Mouse (Mus musculus): Measurements from ENCODE around the gene Dctn3. TPM values are rescaled to one million over a fixed set of nuclear protein-coding genes. Genes with fewer than 3 reads are reported as not detected.
A peak's percentile ranks its signal among the peaks of the same experiment; 100 is the strongest.
"Not testable (repeated sequence)": the region's sequence is repeated elsewhere in the genome, so short reads cannot be mapped to it uniquely, and the experiment has no call there.

Dctn3 gene
- polyA plus RNA-seq, 1 experiment from 2014 or later, result 119 TPM

GRCm38 (mm10) chr4:41696452-41696851 lies 26.5 kb downstream of the Dctn3 start:
- WGBS, result 2% methylated on average over 11 of the region's 15 CpGs
- not testable (repeated sequence) for H3K4me1 ChIP-seq (ENCODE audit: control insufficient read depth, insufficient read depth, low read length); ATAC-seq (replicated peaks; ENCODE audit: insufficient number of reproducible peaks, low FRiP score, low TSS enrichment, low read depth); DNase-seq (ENCODE audit: low spot score); H3K4me2 ChIP-seq (ENCODE audit: low read depth, low read length); H3K27me3 ChIP-seq (ENCODE audit: control insufficient read depth, insufficient read depth, low read length); H3K27ac ChIP-seq (replicated peaks; ENCODE audit: low read depth, low read length); H3K9ac ChIP-seq (replicated peaks; ENCODE audit: low read length); H3K36me3 ChIP-seq (replicated peaks; ENCODE audit: control insufficient read depth, insufficient read depth, low read depth, low read length); H3K4me3 ChIP-seq (ENCODE audit: low read depth, low read length); H3K9me3 ChIP-seq (replicated peaks; ENCODE audit: control insufficient read depth, low read length)

- H3K36me3 ChIP-seq (replicated peaks; ENCODE audit: control insufficient read depth, insufficient read depth, low read depth, low read length); H3K27ac ChIP-seq (replicated peaks; ENCODE audit: low read depth, low read length); H3K9me3 ChIP-seq (replicated peaks; ENCODE audit: control insufficient read depth, low read length); DNase-seq (ENCODE audit: low spot score); H3K27me3 ChIP-seq (ENCODE audit: control insufficient read depth, insufficient read depth, low read length); ATAC-seq (replicated peaks; ENCODE audit: insufficient number of reproducible peaks, low FRiP score, low TSS enrichment, low read depth); H3K9ac ChIP-seq (replicated peaks; ENCODE audit: low read length); H3K4me3 ChIP-seq (ENCODE audit: low read depth, low read length); H3K4me1 ChIP-seq (ENCODE audit: control insufficient read depth, insufficient read depth, low read length): not testable (repeated sequence)
- WGBS, result 3% methylated on average over 9 of the region's 38 CpGs
- H3K4me2 ChIP-seq (ENCODE audit: low read depth, low read length), result peak overlapping the region; percentile 36
These were observed 27.2 kb downstream of the Dctn3 start for GRCm38 (mm10) chr4:41695800-41696199.

GRCm38 (mm10) chr4:41693511-41693910 lies 29.5 kb downstream of the Dctn3 start:
- not testable (repeated sequence) for H3K36me3 ChIP-seq (replicated peaks; ENCODE audit: control insufficient read depth, insufficient read depth, low read depth, low read length); H3K27ac ChIP-seq (replicated peaks; ENCODE audit: low read depth, low read length); ATAC-seq (replicated peaks; ENCODE audit: insufficient number of reproducible peaks, low FRiP score, low TSS enrichment, low read depth); H3K9me3 ChIP-seq (replicated peaks; ENCODE audit: control insufficient read depth, low read length); DNase-seq (ENCODE audit: low spot score); H3K4me3 ChIP-seq (ENCODE audit: low read depth, low read length); H3K27me3 ChIP-seq (ENCODE audit: control insufficient read depth, insufficient read depth, low read length); H3K9ac ChIP-seq (replicated peaks; ENCODE audit: low read length); H3K4me1 ChIP-seq (ENCODE audit: control insufficient read depth, insufficient read depth, low read length)
- 11% methylated on average over 4 of the region's 4 CpGs for WGBS
- peak overlapping the region; percentile 3; the same call in 1 of the 2 replicates for H3K4me2 ChIP-seq (ENCODE audit: low read depth, low read length)

GRCm38 (mm10) chr4:41690014-41690413 lies 33.0 kb downstream of the Dctn3 start:
- not testable (repeated sequence) for ATAC-seq (replicated peaks; ENCODE audit: insufficient number of reproducible peaks, low FRiP score, low TSS enrichment, low read depth); H3K27me3 ChIP-seq (ENCODE audit: control insufficient read depth, insufficient read depth, low read length); H3K9ac ChIP-seq (replicated peaks; ENCODE audit: low read length); H3K9me3 ChIP-seq (replicated peaks; ENCODE audit: control insufficient read depth, low read length); H3K4me1 ChIP-seq (ENCODE audit: control insufficient read depth, insufficient read depth, low read length); H3K4me2 ChIP-seq (ENCODE audit: low read depth, low read length); H3K4me3 ChIP-seq (ENCODE audit: low read depth, low read length); H3K27ac ChIP-seq (replicated peaks; ENCODE audit: low read depth, low read length); H3K36me3 ChIP-seq (replicated peaks; ENCODE audit: control insufficient read depth, insufficient read depth, low read depth, low read length); DNase-seq (ENCODE audit: low spot score)
- WGBS, result no CpG with 5 or more reads among the region's 4 CpGs

- H3K27me3 ChIP-seq (ENCODE audit: control insufficient read depth, insufficient read depth, low read length); H3K27ac ChIP-seq (replicated peaks; ENCODE audit: low read depth, low read length); H3K9ac ChIP-seq (replicated peaks; ENCODE audit: low read length); H3K4me2 ChIP-seq (ENCODE audit: low read depth, low read length); ATAC-seq (replicated peaks; ENCODE audit: insufficient number of reproducible peaks, low FRiP score, low TSS enrichment, low read depth); H3K9me3 ChIP-seq (replicated peaks; ENCODE audit: control insufficient read depth, low read length); H3K4me3 ChIP-seq (ENCODE audit: low read depth, low read length); H3K36me3 ChIP-seq (replicated peaks; ENCODE audit: control insufficient read depth, insufficient read depth, low read depth, low read length); DNase-seq (ENCODE audit: low spot score); H3K4me1 ChIP-seq (ENCODE audit: control insufficient read depth, insufficient read depth, low read length): not testable (repeated sequence)
- WGBS, result 44% methylated on average over 1 of the region's 1 CpGs
These were observed 34.4 kb downstream of the Dctn3 start for GRCm38 (mm10) chr4:41688562-41688961.

- ATAC-seq (replicated peaks; ENCODE audit: insufficient number of reproducible peaks, low FRiP score, low TSS enrichment, low read depth), result 0 out of 2 replicates have a peak, but pooled peaks have one; percentile 10
- not testable (repeated sequence) for H3K9ac ChIP-seq (replicated peaks; ENCODE audit: low read length); H3K9me3 ChIP-seq (replicated peaks; ENCODE audit: control insufficient read depth, low read length); H3K4me1 ChIP-seq (ENCODE audit: control insufficient read depth, insufficient read depth, low read length); H3K4me2 ChIP-seq (ENCODE audit: low read depth, low read length); DNase-seq (ENCODE audit: low spot score); H3K4me3 ChIP-seq (ENCODE audit: low read depth, low read length); H3K27ac ChIP-seq (replicated peaks; ENCODE audit: low read depth, low read length); H3K36me3 ChIP-seq (replicated peaks; ENCODE audit: control insufficient read depth, insufficient read depth, low read depth, low read length); H3K27me3 ChIP-seq (ENCODE audit: control insufficient read depth, insufficient read depth, low read length)
- 40% methylated on average over 6 of the region's 10 CpGs for WGBS
These were observed 37.0 kb downstream of the Dctn3 start for GRCm38 (mm10) chr4:41685882-41686492.

- H3K27me3 ChIP-seq (ENCODE audit: control insufficient read depth, insufficient read depth, low read length); H3K9me3 ChIP-seq (replicated peaks; ENCODE audit: control insufficient read depth, low read length); ATAC-seq (replicated peaks; ENCODE audit: insufficient number of reproducible peaks, low FRiP score, low TSS enrichment, low read depth); DNase-seq (ENCODE audit: low spot score); H3K36me3 ChIP-seq (replicated peaks; ENCODE audit: control insufficient read depth, insufficient read depth, low read depth, low read length); H3K4me2 ChIP-seq (ENCODE audit: low read depth, low read length); H3K9ac ChIP-seq (replicated peaks; ENCODE audit: low read length); H3K4me1 ChIP-seq (ENCODE audit: control insufficient read depth, insufficient read depth, low read length); H3K27ac ChIP-seq (replicated peaks; ENCODE audit: low read depth, low read length); H3K4me3 ChIP-seq (ENCODE audit: low read depth, low read length): not testable (repeated sequence)
- WGBS, result 3% methylated on average over 10 of the region's 14 CpGs
These were observed 38.0 kb downstream of the Dctn3 start for GRCm38 (mm10) chr4:41684931-41685453.

- not testable (repeated sequence) for H3K36me3 ChIP-seq (replicated peaks; ENCODE audit: control insufficient read depth, insufficient read depth, low read depth, low read length); DNase-seq (ENCODE audit: low spot score); H3K27me3 ChIP-seq (ENCODE audit: control insufficient read depth, insufficient read depth, low read length); H3K4me1 ChIP-seq (ENCODE audit: control insufficient read depth, insufficient read depth, low read length); H3K9me3 ChIP-seq (replicated peaks; ENCODE audit: control insufficient read depth, low read length); H3K9ac ChIP-seq (replicated peaks; ENCODE audit: low read length); H3K4me3 ChIP-seq (ENCODE audit: low read depth, low read length); H3K4me2 ChIP-seq (ENCODE audit: low read depth, low read length)
- H3K27ac ChIP-seq (replicated peaks; ENCODE audit: low read depth, low read length), result 0 out of 2 replicates have a peak overlapping the region, but pooled peaks have one; percentile 13
- peak; percentile 46 for ATAC-seq (replicated peaks; ENCODE audit: insufficient number of reproducible peaks, low FRiP score, low TSS enrichment, low read depth)
- WGBS, result 2% methylated on average over 22 of the region's 27 CpGs
These were observed 38.6 kb downstream of the Dctn3 start for GRCm38 (mm10) chr4:41684131-41684930.

Measured in embryonic facial prominence, embryonic 11.5 days (tissue).